Mouse (Mus musculus) testis, postnatal 10 days (tissue): ENCODE measurements at regions not wholly inside any gene's neighbourhood (a gene's known extent, or its start where the extent isn't known, plus 50 kb on each side); places are given as distances from the start of the nearest gene placed in this dataset.

Experiments used
- DNase-seq: peaks from one replicate; pipeline ENCODE4 v3.0.0; 2021; ENCODE audit warnings: low spot score

GRCm38 (mm10) chr7:137883701-137884100 lies 446.3 kb downstream of the Glrx3 start:
- no peak for DNase-seq

DNA sequence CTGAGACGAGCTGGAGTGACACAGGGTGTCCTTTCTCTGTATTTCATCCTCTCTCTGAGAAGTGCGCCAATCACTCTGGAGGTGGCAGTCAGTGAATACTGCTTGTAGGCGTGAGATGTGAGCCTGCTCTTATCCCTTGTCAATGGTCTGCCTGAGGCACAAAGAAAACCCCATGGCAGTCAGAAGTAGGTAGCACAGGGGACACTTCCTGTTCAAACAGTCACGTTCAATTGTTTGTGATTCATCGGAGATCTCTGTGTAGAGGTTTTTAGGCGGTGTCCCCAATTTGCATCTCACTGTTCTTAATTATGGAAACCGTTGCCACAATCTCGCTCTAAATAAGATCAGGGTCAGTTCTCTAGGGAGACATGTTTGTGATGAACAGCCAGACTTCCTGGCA lies 447.7 kb downstream of the Glrx3 start:
- no peak for DNase-seq

DNA sequence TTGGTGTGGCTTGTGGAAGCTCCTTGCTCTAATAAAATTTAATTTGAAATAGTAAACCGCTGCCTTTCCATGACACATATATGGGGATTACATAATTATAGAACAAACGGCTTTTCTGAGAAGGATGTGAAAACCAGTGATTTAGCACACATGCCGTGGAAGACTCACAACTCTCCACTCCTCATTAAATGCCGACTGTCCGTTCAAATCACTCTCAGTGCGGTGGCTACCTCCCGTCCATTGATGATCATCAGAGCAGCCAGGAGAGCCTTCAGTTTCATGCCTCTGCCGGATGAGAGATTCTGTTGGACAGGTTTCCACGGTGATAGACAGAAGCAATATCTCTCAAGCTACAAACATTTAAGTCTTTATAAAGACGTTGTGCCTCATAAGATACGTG lies 451.3 kb downstream of the Glrx3 start:
- DNase-seq, result no peak

- DNase-seq, result no peak
These were observed 469.1 kb downstream of the Glrx3 start for GRCm38 (mm10) chr7:137906424-137907060.

DNA sequence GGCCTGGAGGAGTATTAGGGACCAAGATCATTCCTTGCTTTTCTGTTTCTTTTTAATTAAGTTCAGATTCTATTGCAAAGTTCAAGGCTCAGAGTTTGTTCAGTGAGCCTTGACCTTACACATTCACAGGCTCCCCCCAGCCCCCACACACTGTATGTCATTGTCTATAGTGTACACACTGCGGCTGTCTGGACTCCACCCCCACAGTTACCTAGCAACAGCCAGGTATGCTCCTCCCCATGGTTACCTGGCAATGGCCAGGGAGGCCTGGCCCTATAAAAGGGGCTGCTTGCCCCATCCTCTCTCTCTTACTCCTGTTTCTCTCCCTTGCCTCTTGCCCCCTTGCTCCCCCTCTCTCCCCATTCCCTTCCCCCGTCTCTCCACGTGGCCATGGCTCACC lies 472.0 kb downstream of the Glrx3 start:
- no peak for DNase-seq

DNA sequence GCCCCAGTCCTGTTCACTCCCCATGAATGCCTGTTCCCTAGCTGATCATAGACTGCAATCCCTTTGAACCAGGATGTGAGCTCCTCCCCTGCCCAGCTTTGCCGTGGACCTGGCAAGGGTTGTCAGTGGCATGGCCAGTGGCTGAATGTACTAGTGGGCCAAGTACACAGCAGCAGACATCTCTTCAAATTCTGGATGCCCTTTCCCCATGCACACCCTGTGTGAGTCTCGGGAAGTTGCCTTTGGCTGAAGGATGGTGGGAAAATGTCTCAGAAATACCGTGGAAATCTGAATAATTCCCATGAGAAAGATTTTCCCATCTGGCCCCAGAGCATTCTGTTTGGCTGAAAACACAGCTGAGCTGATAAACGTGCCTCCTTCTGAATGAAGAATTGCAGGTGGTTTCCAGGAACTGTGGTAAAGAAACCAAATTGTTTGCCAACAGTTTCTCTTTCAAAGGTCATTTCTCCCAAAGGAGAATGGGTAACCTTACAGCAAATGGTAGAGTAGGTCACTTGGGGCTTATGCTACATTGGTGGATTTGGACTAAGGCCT lies 476.2 kb downstream of the Glrx3 start:
- DNase-seq, result no peak

- no peak for DNase-seq
These were observed 477.1 kb downstream of the Glrx3 start for GRCm38 (mm10) chr7:137914506-137914905.

- no peak for DNase-seq
These were observed 478.9 kb downstream of the Glrx3 start for GRCm38 (mm10) chr7:137916351-137916750.

- DNase-seq, result peak; percentile 44
These were observed 472.9 kb downstream of the Tcerg1l start for GRCm38 (mm10) chr7:137924464-137925167.

- no peak for DNase-seq
These were observed 471.9 kb downstream of the Tcerg1l start for GRCm38 (mm10) chr7:137925656-137926055.

- DNase-seq, result no peak
These were observed 470.2 kb downstream of the Tcerg1l start for GRCm38 (mm10) chr7:137927371-137927770.

GRCm38 (mm10) chr7:137930200-137930599 lies 467.3 kb downstream of the Tcerg1l start:
- no peak for DNase-seq

GRCm38 (mm10) chr7:137935896-137936295 lies 461.6 kb downstream of the Tcerg1l start:
- DNase-seq, result no peak

GRCm38 (mm10) chr7:137939116-137939515 lies 458.4 kb downstream of the Tcerg1l start:
- DNase-seq, result no peak

GRCm38 (mm10) chr7:137940084-137940483 lies 457.4 kb downstream of the Tcerg1l start:
- no peak for DNase-seq

- DNase-seq, result peak; percentile 43
These were observed 452.5 kb downstream of the Tcerg1l start for GRCm38 (mm10) chr7:137944991-137945390.

DNA sequence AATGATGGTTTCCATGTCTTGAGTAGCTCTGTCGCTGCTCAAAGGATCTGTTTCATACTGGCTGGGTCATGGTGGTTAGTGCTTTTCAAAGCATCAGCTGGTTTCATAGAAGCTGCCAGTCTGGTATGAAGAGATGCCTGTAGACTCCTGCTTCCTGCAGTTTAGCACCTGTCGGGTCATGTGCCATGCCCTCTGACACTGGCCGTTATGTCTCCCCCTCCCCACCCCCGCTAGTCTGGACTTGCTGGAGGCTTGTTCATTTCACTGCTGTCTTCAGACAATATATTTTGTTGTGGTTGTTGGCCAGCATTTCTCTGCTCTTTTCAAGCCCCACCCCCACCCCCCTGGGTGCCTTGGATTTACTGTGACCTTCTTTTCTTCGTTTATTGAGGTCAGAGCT lies 450.1 kb downstream of the Tcerg1l start:
- DNase-seq, result no peak

DNA sequence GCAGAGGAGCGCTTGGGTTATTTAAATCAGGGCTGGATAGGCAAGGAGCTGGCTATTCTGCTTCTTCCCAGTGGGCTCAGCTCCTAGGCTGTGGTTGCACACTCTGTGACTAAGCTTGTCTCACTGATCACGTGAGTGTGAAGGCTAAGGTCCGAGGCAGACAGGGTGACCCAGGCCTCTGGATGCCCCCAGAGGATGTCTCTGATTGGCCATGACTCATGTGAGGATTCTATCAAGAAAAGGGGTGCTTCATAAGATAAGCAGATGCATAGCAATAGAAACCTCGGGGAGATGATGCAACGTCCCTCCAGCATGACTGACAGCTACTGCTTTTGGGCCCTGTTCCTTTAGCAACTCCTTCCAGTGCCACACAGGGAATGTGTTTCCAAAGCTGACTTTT lies 440.2 kb downstream of the Tcerg1l start:
- DNase-seq, result no peak

DNA sequence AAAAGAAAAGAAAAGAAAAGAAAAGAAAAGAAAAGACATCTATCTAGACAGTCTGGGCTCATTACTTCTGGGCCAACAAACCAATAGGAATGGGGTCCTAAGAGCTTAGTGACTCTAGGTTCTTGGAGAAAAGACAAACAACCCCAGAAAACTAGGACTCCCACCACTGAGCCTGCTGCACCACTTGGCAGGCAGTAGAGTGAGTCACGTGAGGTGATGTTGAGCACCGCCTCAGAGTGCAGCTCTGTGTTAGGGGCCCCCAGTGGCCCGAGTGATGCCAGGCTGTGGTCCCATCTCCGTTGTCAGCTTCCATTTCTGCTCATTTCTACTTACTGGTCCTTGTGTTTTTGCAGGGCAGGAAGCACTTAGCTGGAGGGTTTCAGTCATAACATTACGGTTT lies 439.7 kb downstream of the Tcerg1l start:
- DNase-seq, result no peak

DNA sequence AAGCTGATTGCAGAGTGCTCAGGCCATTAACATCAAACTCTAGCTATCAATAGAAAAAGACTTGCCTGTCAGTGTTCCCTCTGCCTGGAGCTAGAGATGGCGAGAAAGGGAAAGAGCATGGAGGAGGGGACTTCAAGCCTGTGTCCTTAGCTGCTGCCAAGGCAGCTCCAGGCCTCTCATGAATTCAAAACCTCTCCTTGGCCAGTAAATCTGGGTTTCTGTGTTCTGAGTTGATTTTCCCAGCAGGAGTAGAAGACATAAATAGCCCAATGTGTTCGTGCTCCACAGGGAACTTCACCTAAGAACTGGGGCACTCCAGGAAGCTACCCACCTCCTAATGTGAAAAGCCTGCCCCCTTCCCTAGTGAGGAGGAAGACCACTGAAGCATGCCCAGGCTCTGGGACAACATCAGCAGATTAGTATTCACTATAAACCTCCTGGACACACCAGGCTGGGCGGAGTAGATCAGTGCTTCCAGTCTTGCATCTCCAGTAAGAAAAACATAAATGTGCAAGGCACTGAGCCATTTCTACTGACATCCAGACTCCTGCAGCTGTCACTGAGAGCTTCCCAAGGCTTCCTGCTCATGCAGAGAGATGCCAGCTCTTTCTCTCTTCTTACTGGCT lies 433.9 kb downstream of the Tcerg1l start:
- no peak for DNase-seq

DNA sequence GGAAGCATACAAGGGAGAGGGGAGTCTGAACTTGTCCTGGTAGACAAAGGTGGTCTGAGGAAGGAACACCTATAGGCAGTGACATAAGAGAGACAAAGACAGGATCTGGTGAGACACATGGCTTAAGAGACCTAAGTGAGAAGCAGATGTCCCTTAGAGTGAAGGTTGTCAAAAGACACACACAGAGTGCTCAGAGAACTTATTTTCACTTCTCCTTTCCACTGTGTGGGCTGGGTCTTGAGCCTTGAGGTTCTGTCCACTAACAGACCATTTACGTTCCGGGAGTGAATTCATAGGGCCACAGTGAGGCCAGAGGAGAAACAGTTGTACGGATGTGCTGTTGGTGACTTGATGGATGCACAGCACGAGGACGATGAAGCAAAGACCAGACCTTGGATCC lies 422.8 kb downstream of the Tcerg1l start:
- no peak for DNase-seq

DNA sequence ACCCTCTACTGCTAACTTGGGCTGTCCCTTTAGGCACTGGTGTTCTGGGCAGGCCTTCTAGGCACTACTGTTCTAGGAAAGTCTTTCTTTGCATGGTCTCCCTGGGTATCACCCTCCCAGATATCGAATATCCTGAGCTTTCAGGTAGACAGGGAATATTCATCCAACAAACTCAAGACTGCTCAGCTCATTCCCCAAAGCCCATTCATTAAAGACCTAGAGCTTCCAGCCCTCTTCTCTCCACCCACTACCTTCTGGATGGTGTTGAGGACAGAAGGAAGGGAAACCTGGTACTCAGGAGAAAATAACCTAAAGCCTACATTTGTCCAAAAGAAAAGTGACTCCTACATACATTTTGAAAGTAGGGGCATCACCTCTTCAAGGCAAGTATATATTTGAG lies 420.0 kb downstream of the Tcerg1l start:
- no peak for DNase-seq

- no peak for DNase-seq
These were observed 418.2 kb downstream of the Tcerg1l start for GRCm38 (mm10) chr7:137979361-137979760.
